ENCODE assay signal across 9 mouse cellular contexts in genomic region chr5:64196250-64196865, GRCm38 (mm10). TPM values are rescaled to one million over a fixed set of nuclear protein-coding genes. Genes with fewer than 3 reads are reported as not detected.
DNase-seq lines count a peak whose midpoint lies in the region; ATAC-seq and TF ChIP-seq lines count a peak whose summit lies in the region.
"Had no signal": no experiment of that assay in that cellular context is flagged by ENCODE, and none has a peak within 500 bp of the region (broad histone marks: within the 10 kb centered on the region; RNA-seq: fewer than 3 reads in every experiment).

No protein-coding gene starts in this region.

- H3K4me3 ChIP-seq in intestine, postnatal 0 days (ENCODE audit: low read depth, low read length): no peak overlapping the region
- H3K4me3 ChIP-seq in embryonic facial prominence, embryonic 10.5 days: no peak overlapping the region
- H3K4me3 ChIP-seq: limb, embryonic 12.5 days had no signal

- peak; percentile 89 for ATAC-seq in cerebellum, adult (ENCODE audit: insufficient number of reproducible peaks, low FRiP score, low TSS enrichment)
- ATAC-seq in intestine, postnatal 0 days: peak; percentile 64; the same call in 1 of the 2 replicates

- H3K27me3 ChIP-seq in intestine, postnatal 0 days (replicated peaks; ENCODE audit: control insufficient read depth, insufficient read depth, low read length): no peaks in the 10 kb centered on the region
- H3K27me3 ChIP-seq in embryonic facial prominence, embryonic 10.5 days (replicated peaks; ENCODE audit: low read depth, poor library complexity, severe bottlenecking): no peaks in the 10 kb centered on the region
- H3K27me3 ChIP-seq: limb, embryonic 12.5 days had no signal

- H3K9ac ChIP-seq in intestine, postnatal 0 days (ENCODE audit: low read depth, low read length): no peak overlapping the region
- H3K9ac ChIP-seq: limb, embryonic 12.5 days had no signal

- TF ChIP-seq CTCF in intestine, postnatal 0 days (IDR thresholded peaks at IDR 0.05; ENCODE audit: low read depth): no peak

- intact Hi-C loops in left cerebral cortex, postnatal 4 days (cut with DNase I): no loop called here

- no peak overlapping the region for H3K4me2 ChIP-seq in intestine, postnatal 0 days (replicated peaks; ENCODE audit: low read depth)
- H3K4me2 ChIP-seq: limb, embryonic 12.5 days had no signal

- no peak overlapping the region for H3K27ac ChIP-seq in intestine, postnatal 0 days (ENCODE audit: low read depth, low read length)
- H3K27ac ChIP-seq in embryonic facial prominence, embryonic 10.5 days (replicated peaks): no peak overlapping the region
- H3K27ac ChIP-seq: limb, embryonic 12.5 days had no signal

- peak; percentile 39 for DNase-seq in adrenal gland, postnatal 10 days
- no peak for DNase-seq in adrenal gland, adult 8-10 months
- peak; percentile 82 for DNase-seq in left cerebral cortex, postnatal 4 days
- no peak for DNase-seq in left cerebral cortex, adult 8-10 months (ENCODE audit: low spot score in 2 of 2)
- no peak for DNase-seq in embryonic facial prominence, embryonic 10.5 days (ENCODE audit: low spot score)
- DNase-seq in left cerebral cortex, adult 11 months (ENCODE audit: low spot score): no peak

- 94% methylated on average over 1 of the region's 1 CpGs for WGBS in intestine, postnatal 0 days
- WGBS in embryonic facial prominence, embryonic 10.5 days: 93% methylated on average over 1 of the region's 1 CpGs

- H3K4me1 ChIP-seq in intestine, postnatal 0 days (replicated peaks; ENCODE audit: control insufficient read depth, insufficient read depth, low read length): no peaks in the 10 kb centered on the region; the same call in 1 of the 2 replicates
- peaks cover 15% of the 10 kb centered on the region for H3K4me1 ChIP-seq in embryonic facial prominence, embryonic 10.5 days
- H3K4me1 ChIP-seq: limb, embryonic 12.5 days had no signal

- H3K36me3 ChIP-seq in intestine, postnatal 0 days (ENCODE audit: control insufficient read depth, insufficient read depth): peaks cover 7% of the 10 kb centered on the region; the same call in 1 of the 2 replicates
- no peaks in the 10 kb centered on the region; the same call in 1 of the 2 replicates for H3K36me3 ChIP-seq in embryonic facial prominence, embryonic 10.5 days (replicated peaks)
- H3K36me3 ChIP-seq: limb, embryonic 12.5 days had no signal

- H3K9me3 ChIP-seq in intestine, postnatal 0 days (ENCODE audit: control insufficient read depth): no peaks in the 10 kb centered on the region
- peaks cover 4% of the 10 kb centered on the region; the same call in 1 of the 2 replicates for H3K9me3 ChIP-seq in embryonic facial prominence, embryonic 10.5 days

RNA-seq across cellular contexts. Expression of gene Tbc1d1, which starts 40.3 kb away (rescaled TPM):
- total RNA-seq in adrenal gland, postnatal 10 days (2021): 10 to 100 TPM; 15.8 to 16.7 TPM
- 10 to 100 TPM; 10.2 to 17.7 (median 14.7) TPM for total RNA-seq in adrenal gland, adult 8-10 months (2022)
- total RNA-seq in left cerebral cortex, postnatal 4 days (2021): 10 to 100 TPM; 12.9 to 14.3 TPM
- 10 to 100 TPM; 15.2 to 19.7 (median 18.1) TPM for total RNA-seq in left cerebral cortex, adult 8-10 months (2022)
- polyA plus RNA-seq in intestine, postnatal 0 days (2015; fragmentation: Nextera tagmentation; extraction: Ambion mirVana): 59.4 and 64.3 TPM in 2 replicates
- polyA plus RNA-seq in embryonic facial prominence, embryonic 10.5 days (2016; fragmentation: Nextera tagmentation; extraction: Ambion mirVana): 32.9 TPM in 2 replicates

Comparison
In these comparisons a context has a peak if more than half of its experiments do, and no peak if none do; other contexts are left out.
1. DNase-seq: peak in adrenal gland, postnatal 10 days (single experiment) and left cerebral cortex, postnatal 4 days (single experiment); none in adrenal gland, adult 8-10 months (single experiment), left cerebral cortex, adult 8-10 months (0 of 2), embryonic facial prominence, embryonic 10.5 days (single experiment) and left cerebral cortex, adult 11 months (single experiment).